Mouse (Mus musculus) colon, adult 2 months (tissue): ENCODE data around the gene Espn. TPM values are rescaled to one million over a fixed set of nuclear protein-coding genes. Genes with fewer than 3 reads are reported as not detected.

ENCODE experiments used
- polyA plus RNA-seq: library from polyadenylated mRNA; depleted of rRNA; stranded (reverse); fragments of >200 nt; gene quantifications from 2 replicates; pipeline ENCODE4 v1.2.3, GENCODE M21; 2012; rRNA removed

Espn gene
- polyA plus RNA-seq: 103 and 119 TPM in 2 replicates

GRCm38 (mm10) chr4:152151966-152152544 is at the start of gene Espn:
Gene Espn (minus strand): TSS chr4:152152371.

GRCm38 (mm10) chr4:152177537-152178343 is 25.6 kb upstream of the Espn start, which contains the start of gene Acot7:
Gene Acot7 (plus strand): TSS chr4:152178134.

GRCm38 (mm10) chr4:152158585-152159284 is 6.6 kb upstream of the Espn start, which contains the start of gene Hes2:
Gene Hes2 (plus strand): TSS chr4:152158867.

GRCm38 (mm10) chr4:152115921-152116612 is 36.1 kb downstream of the Espn start, which contains the start of gene Tnfrsf25:
Gene Tnfrsf25 (plus strand): TSS chr4:152115934.

GRCm38 (mm10) chr4:152072121-152072601 is 80.0 kb downstream of the Espn start, which contains the start of gene Plekhg5:
Gene Plekhg5 (plus strand): TSS chr4:152072498.

Other genes with a start within 250 kb of the Espn start
- 53.1 and 54.8 TPM in 2 replicates for gene Dnajc11, start 218.7 kb downstream of the Espn start, polyA plus RNA-seq
- gene Thap3, start 163.4 kb downstream of the Espn start, polyA plus RNA-seq: 52.9 and 61.9 TPM in 2 replicates
- gene Phf13, start 156.1 kb downstream of the Espn start, polyA plus RNA-seq: 8.0 and 11.6 TPM in 2 replicates
- gene Klhl21, start 143.6 kb downstream of the Espn start, polyA plus RNA-seq: 32.7 and 32.8 TPM in 2 replicates
- 15.8 and 16.4 TPM in 2 replicates for gene Zbtb48, start 124.7 kb downstream of the Espn start, polyA plus RNA-seq
- gene Tas1r1, start 113.8 kb downstream of the Espn start, polyA plus RNA-seq: 0.03 TPM in 1 of 2 replicates, not detected in the other
- gene Nol9, start 113.0 kb downstream of the Espn start, polyA plus RNA-seq: 19.1 and 20.3 TPM in 2 replicates
- gene Plekhg5, start 79.9 kb downstream of the Espn start, polyA plus RNA-seq: 35.1 and 50.2 TPM in 2 replicates
- 5.6 and 7.5 TPM in 2 replicates for gene Tnfrsf25, start 36.4 kb downstream of the Espn start, polyA plus RNA-seq
- 4.3 and 5.0 TPM in 2 replicates for gene Hes2, start 6.5 kb upstream of the Espn start, polyA plus RNA-seq
- gene Acot7, start 25.8 kb upstream of the Espn start, polyA plus RNA-seq: 71.1 and 110 TPM in 2 replicates
- 28.6 and 31.9 TPM in 2 replicates for gene Gpr153, start 121.9 kb upstream of the Espn start, polyA plus RNA-seq
- gene Hes3, start 139.3 kb upstream of the Espn start, polyA plus RNA-seq: not detected in 2 replicates
- gene Icmt, start 144.9 kb upstream of the Espn start, polyA plus RNA-seq: 28.1 and 32.6 TPM in 2 replicates
- 6.6 and 7.3 TPM in 2 replicates for gene Rnf207, start 166.6 kb upstream of the Espn start, polyA plus RNA-seq
- 21.3 and 24.7 TPM in 2 replicates for gene Rpl22, start 173.4 kb upstream of the Espn start, polyA plus RNA-seq
- gene Chd5, start 186.3 kb upstream of the Espn start, polyA plus RNA-seq: 1.2 and 1.4 TPM in 2 replicates